Mouse (Mus musculus) embryonic facial prominence, embryonic 15.5 days (tissue): ENCODE results near the gene Ptpn22. TPM values are rescaled to one million over a fixed set of nuclear protein-coding genes. Genes with fewer than 3 reads are reported as not detected.
A peak's percentile ranks its signal among the peaks of the same experiment; 100 is the strongest.
"Not testable (repeated sequence)": the region's sequence is repeated elsewhere in the genome, so short reads cannot be mapped to it uniquely, and the experiment has no call there.

Experiments used
- ATAC-seq: fragments of 200-750 bp; cut with Nextera tagmentation; 2 replicates; pipeline ENCODE4 v1.8.0; 2017; ENCODE audit warnings: low read depth, moderate TSS enrichment; ENCODE audit not compliant: insufficient number of reproducible peaks, low FRiP score, low TSS enrichment
- H3K27ac ChIP-seq: fragments of 300-500 bp; sonication (generic); replicated peaks from 2 replicates; pipeline ENCODE4 v1.5.1; 2015; ENCODE audit warnings: mild to moderate bottlenecking, inconsistent platforms
- H3K27me3 ChIP-seq: fragments of 300-500 bp; sonication (generic); 2 replicates; pipeline ENCODE4 v1.6.1; 2015; ENCODE audit warnings: inconsistent platforms
- H3K36me3 ChIP-seq: fragments of 300-500 bp; sonication (generic); 2 replicates; pipeline ENCODE4 v1.6.1; 2015; ENCODE audit warnings: mild to moderate bottlenecking, inconsistent platforms
- H3K4me1 ChIP-seq: fragments of 300-500 bp; sonication (generic); 2 replicates; pipeline ENCODE4 v1.6.1; 2015; ENCODE audit warnings: inconsistent platforms
- H3K4me2 ChIP-seq: fragments of 300-500 bp; sonication (generic); replicated peaks from 2 replicates; pipeline ENCODE4 v1.6.1; 2015; ENCODE audit warnings: mild to moderate bottlenecking, inconsistent platforms
- H3K4me3 ChIP-seq: fragments of 300-500 bp; sonication (generic); replicated peaks from 2 replicates; pipeline ENCODE4 v1.5.1; 2015; ENCODE audit warnings: mild to moderate bottlenecking, inconsistent platforms
- H3K9ac ChIP-seq: fragments of 300-500 bp; sonication (generic); 2 replicates; pipeline ENCODE4 v1.6.1; 2015; ENCODE audit warnings: inconsistent platforms
- H3K9me3 ChIP-seq: fragments of 300-500 bp; sonication (generic); replicated peaks from 2 replicates; pipeline ENCODE4 v1.6.1; 2016; ENCODE audit warnings: inconsistent platforms
- WGBS: fragments of 180-500 bp; shearing (Covaris S2); methylation state at CpG from one replicate; pipeline ENCODE4 v1.1.7; 2015; 5-methylcytosine and 5-hydroxymethylcytosine counted together
- polyA plus RNA-seq: library from polyadenylated mRNA; unstranded; fragments of >200 nt; fragmentation: Nextera tagmentation; extraction: Ambion mirVana; gene quantifications from 2 replicates; pipeline ENCODE4 v1.2.1, GENCODE M21; 2015

Ptpn22 gene
- polyA plus RNA-seq = 1.3 and 1.8 TPM in 2 replicates

GRCm38 (mm10) chr3:103858881-103859801 lies at the start of gene Ptpn22:
Gene Ptpn22 (plus strand): TSS chr3:103859795.
- H3K4me3 ChIP-seq = no peak within 1 kb of the TSS
- H3K4me1 ChIP-seq = no peaks in the 10 kb centered on the region
- 67% methylated on average over 12 of the region's 12 CpGs for WGBS
- no peak within 1 kb of the TSS for H3K9ac ChIP-seq
- H3K27ac ChIP-seq = no peak within 1 kb of the TSS
- ATAC-seq = no peak
- no peaks in the 10 kb centered on the region for H3K9me3 ChIP-seq
- no peak within 1 kb of the TSS for H3K4me2 ChIP-seq
- H3K27me3 ChIP-seq = no peaks in the 10 kb centered on the region
- no peaks in the 10 kb centered on the region for H3K36me3 ChIP-seq

DNA sequence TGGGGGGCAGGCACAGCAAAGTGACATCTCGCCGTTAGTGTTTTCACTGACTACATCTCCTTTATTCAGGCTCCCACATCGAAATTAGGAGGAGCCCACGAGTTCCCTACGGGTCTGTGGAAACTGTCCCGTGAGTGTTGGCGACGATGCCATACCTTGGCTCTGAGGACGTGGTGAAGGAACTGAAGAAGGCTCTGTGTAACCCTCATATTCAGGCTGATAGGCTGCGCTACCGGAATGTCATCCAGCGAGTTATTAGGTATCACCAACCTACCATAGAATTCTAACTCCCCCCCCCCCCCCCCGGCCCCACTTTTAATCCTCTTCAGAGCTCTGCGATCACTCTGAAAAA lies 49.8 kb upstream of the Ptpn22 start:
- WGBS = 3% methylated on average over 14 of the region's 14 CpGs
- no peak for ATAC-seq
- Histone ChIP-seq H3K27me3 (no peaks in the 10 kb centered on the region), H3K36me3 (peaks cover 21% of the 10 kb centered on the region), H3K27ac (peak overlapping the region; percentile 94), H3K9ac (peak overlapping the region; percentile 77), H3K9me3 (no peaks in the 10 kb centered on the region), H3K4me2 (peak overlapping the region; percentile 59), H3K4me3 (peak overlapping the region; percentile 80), H3K4me1 (peaks cover 18% of the 10 kb centered on the region)

DNA sequence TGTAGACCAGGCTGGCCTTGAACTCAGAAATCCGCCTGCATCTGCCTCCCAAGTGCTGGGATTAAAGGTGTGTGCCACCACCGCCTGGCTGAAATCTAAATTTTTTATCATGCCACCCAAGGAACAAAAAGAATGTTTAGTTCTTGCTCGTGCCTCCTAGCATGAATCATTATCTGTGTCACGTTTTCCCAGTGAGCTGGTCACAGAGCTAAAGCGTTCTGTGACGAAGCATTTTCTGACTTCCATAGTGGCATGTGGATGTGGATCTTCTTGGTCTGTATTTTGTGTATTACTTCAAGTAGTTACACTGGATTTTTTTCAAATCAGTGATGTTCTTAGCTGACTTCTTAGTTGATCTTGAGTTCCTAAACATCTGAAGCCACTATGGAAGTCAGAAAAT lies 48.6 kb upstream of the Ptpn22 start:
- WGBS = 88% methylated on average over 6 of the region's 6 CpGs
- no peak overlapping the region for H3K9ac ChIP-seq
- H3K4me3 ChIP-seq = no peak overlapping the region
- peaks cover 23% of the 10 kb centered on the region for H3K36me3 ChIP-seq
- ATAC-seq = no peak
- H3K9me3 ChIP-seq = no peaks in the 10 kb centered on the region
- H3K4me2 ChIP-seq = no peak overlapping the region
- no peak overlapping the region for H3K27ac ChIP-seq
- peaks cover 18% of the 10 kb centered on the region for H3K4me1 ChIP-seq
- H3K27me3 ChIP-seq = no peaks in the 10 kb centered on the region

GRCm38 (mm10) chr3:103827548-103827947 lies 32.0 kb upstream of the Ptpn22 start:
- no peaks in the 10 kb centered on the region for H3K9me3 ChIP-seq
- no peaks in the 10 kb centered on the region for H3K4me1 ChIP-seq
- peaks cover 7% of the 10 kb centered on the region; the same call in 1 of the 2 replicates for H3K36me3 ChIP-seq
- no peaks in the 10 kb centered on the region for H3K27me3 ChIP-seq
- ATAC-seq = no peak
- H3K9ac ChIP-seq = no peak overlapping the region
- no peak overlapping the region for H3K4me3 ChIP-seq
- H3K27ac ChIP-seq = no peak overlapping the region
- H3K4me2 ChIP-seq = no peak overlapping the region

GRCm38 (mm10) chr3:103829036-103829435 lies 30.6 kb upstream of the Ptpn22 start:
- WGBS = 75% methylated on average over 3 of the region's 3 CpGs
- no peak overlapping the region for H3K4me2 ChIP-seq
- H3K36me3 ChIP-seq = no peaks in the 10 kb centered on the region
- no peak overlapping the region for H3K4me3 ChIP-seq
- H3K4me1 ChIP-seq = no peaks in the 10 kb centered on the region
- no peak for ATAC-seq
- H3K9me3 ChIP-seq = no peaks in the 10 kb centered on the region
- H3K27ac ChIP-seq = no peak overlapping the region
- H3K27me3 ChIP-seq = no peaks in the 10 kb centered on the region
- no peak overlapping the region for H3K9ac ChIP-seq

GRCm38 (mm10) chr3:103830681-103831080 lies 28.9 kb upstream of the Ptpn22 start:
- not testable (repeated sequence) for H3K27me3 ChIP-seq, H3K9me3 ChIP-seq, H3K9ac ChIP-seq, H3K27ac ChIP-seq, H3K4me1 ChIP-seq, H3K4me2 ChIP-seq, ATAC-seq, H3K36me3 ChIP-seq, H3K4me3 ChIP-seq
- WGBS = 42% methylated on average over 1 of the region's 1 CpGs

GRCm38 (mm10) chr3:103831146-103831545 lies 28.4 kb upstream of the Ptpn22 start:
- Histone ChIP-seq H3K27ac (no peak overlapping the region), H3K4me3 (no peak overlapping the region), H3K9ac (no peak overlapping the region), H3K4me2 (no peak overlapping the region), H3K36me3 (no peaks in the 10 kb centered on the region), H3K9me3 (no peaks in the 10 kb centered on the region), H3K4me1 (no peaks in the 10 kb centered on the region), H3K27me3 (no peaks in the 10 kb centered on the region)
- no peak for ATAC-seq
- 50% methylated on average over 7 of the region's 7 CpGs for WGBS

- Histone ChIP-seq H3K27ac (no peak within 1 kb of the TSS), H3K9me3 (no peaks in the 10 kb centered on the region), H3K4me3 (no peak within 1 kb of the TSS), H3K9ac (no peak within 1 kb of the TSS), H3K4me1 (no peaks in the 10 kb centered on the region), H3K36me3 (no peaks in the 10 kb centered on the region), H3K4me2 (no peak within 1 kb of the TSS), H3K27me3 (no peaks in the 10 kb centered on the region)
- no peak for ATAC-seq
Measured at GRCm38 (mm10) chr3:103832426-103832825, 27.2 kb upstream of the Ptpn22 start, which contains the start of gene Bcl2l15. Gene Bcl2l15 (plus strand): TSS chr3:103832601.

DNA sequence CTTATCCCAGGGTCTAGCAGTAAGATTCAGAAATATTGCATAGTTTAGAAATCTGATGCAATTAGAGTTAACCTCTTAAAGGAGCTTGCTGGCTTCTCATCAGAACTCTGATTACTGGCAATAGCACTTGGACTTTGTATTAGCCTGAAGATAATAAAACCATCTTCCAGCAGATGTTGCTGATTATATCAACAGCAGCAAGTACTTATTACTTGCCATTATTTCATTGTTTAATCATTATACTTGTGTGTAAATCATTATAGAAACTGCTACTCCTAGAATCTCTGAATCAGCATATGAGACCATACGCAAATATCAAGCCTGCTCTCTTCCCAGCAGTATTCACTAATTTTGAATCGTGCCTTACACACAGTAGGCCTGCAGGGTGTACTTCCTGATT lies 25.6 kb upstream of the Ptpn22 start:
- Histone ChIP-seq H3K4me3 (no peak overlapping the region), H3K4me2 (no peak overlapping the region), H3K27ac (no peak overlapping the region), H3K36me3 (no peaks in the 10 kb centered on the region), H3K27me3 (no peaks in the 10 kb centered on the region), H3K9me3 (no peaks in the 10 kb centered on the region), H3K4me1 (no peaks in the 10 kb centered on the region), H3K9ac (no peak overlapping the region)
- 80% methylated on average over 2 of the region's 2 CpGs for WGBS
- ATAC-seq = no peak

DNA sequence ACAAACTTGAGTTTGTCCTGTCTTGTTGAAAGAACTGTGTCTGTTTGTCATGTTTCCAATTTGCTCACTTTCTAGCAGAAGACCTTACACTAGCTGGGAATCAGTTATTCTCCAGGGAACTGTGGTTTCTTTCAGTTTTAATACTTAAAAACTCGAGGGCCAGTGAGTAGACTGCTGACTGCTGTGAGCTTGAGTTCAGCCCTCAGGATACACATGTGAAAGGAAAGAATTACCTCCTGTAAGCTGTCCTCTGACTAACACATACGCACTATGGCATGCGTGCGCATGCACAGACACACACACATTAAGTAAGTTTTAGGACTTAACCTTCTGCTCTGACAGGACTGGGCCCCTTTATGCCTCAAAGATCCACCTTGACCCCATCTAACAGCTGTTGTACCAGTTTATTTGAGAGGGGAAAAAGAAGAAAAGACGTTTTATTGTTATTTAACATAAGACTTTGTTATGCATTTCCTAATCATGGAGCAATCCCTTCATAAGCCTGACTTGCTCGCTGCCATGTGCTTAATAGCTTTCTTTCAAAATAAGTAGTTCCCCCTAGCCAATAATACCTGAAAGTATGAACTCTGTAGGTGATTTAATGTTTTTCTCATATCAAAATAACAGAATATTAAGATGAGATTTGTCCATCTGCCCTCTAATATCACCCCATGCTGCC lies 24.2 kb upstream of the Ptpn22 start:
- no peaks in the 10 kb centered on the region for H3K27me3 ChIP-seq
- H3K36me3 ChIP-seq = no peaks in the 10 kb centered on the region
- WGBS = 43% methylated on average over 6 of the region's 6 CpGs
- ATAC-seq = no peak
- H3K9ac ChIP-seq = no peak overlapping the region
- H3K4me3 ChIP-seq = no peak overlapping the region
- no peaks in the 10 kb centered on the region for H3K4me1 ChIP-seq
- no peak overlapping the region for H3K4me2 ChIP-seq
- H3K9me3 ChIP-seq = no peaks in the 10 kb centered on the region
- no peak overlapping the region for H3K27ac ChIP-seq

DNA sequence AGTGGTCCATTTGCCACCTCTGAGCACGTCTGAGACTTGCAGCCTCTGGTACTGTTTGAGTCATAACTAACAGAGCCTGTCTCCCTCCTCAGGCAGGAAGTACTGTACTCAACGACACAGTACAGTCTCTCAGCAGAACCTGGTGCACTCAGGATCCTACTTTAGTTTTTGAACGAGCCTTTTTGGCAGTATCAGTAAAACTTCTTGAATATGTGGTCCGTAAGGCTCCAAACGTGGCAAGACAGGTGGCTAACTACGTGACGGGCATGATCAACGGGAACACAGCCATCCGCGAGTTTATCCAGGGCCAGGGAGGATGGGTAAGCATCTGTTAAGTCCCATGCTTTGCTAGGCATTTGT lies 23.7 kb upstream of the Ptpn22 start:
- Histone ChIP-seq H3K9ac (no peak overlapping the region), H3K9me3 (no peaks in the 10 kb centered on the region), H3K4me2 (no peak overlapping the region), H3K4me3 (no peak overlapping the region), H3K27me3 (no peaks in the 10 kb centered on the region), H3K27ac (no peak overlapping the region), H3K36me3 (no peaks in the 10 kb centered on the region), H3K4me1 (no peaks in the 10 kb centered on the region)
- ATAC-seq = no peak
- 72% methylated on average over 10 of the region's 10 CpGs for WGBS
